Mouse (Mus musculus) kidney, postnatal 10 days (tissue): ENCODE measurements around the gene Uhrf1bp1.
"Not testable (repeated sequence)": the region's sequence is repeated elsewhere in the genome, so short reads cannot be mapped to it uniquely, and the experiment has no call there.

ENCODE experiments used
- DNase-seq: peaks from one replicate; pipeline ENCODE4 v3.0.0; 2021; ENCODE audit warnings: mixed read lengths

Uhrf1bp1 gene

GRCm38 (mm10) chr17:27856265-27856797 lies at the start of gene Uhrf1bp1:
Gene Uhrf1bp1, plus strand, starts transcription at chr17:27856441.
- peak; percentile 95 for DNase-seq

- no peak for DNase-seq
These were observed 48.6 kb upstream of the Uhrf1bp1 start for GRCm38 (mm10) chr17:27807542-27808078.

GRCm38 (mm10) chr17:27810569-27811331 lies 45.5 kb upstream of the Uhrf1bp1 start:
- DNase-seq = no peak

- DNase-seq = no peak
These were observed 44.3 kb upstream of the Uhrf1bp1 start for GRCm38 (mm10) chr17:27811980-27812379.

GRCm38 (mm10) chr17:27814606-27815005 lies 41.6 kb upstream of the Uhrf1bp1 start:
- no peak for DNase-seq

GRCm38 (mm10) chr17:27819011-27819410 lies 37.2 kb upstream of the Uhrf1bp1 start:
- DNase-seq = no peak

- peak; percentile 45 for DNase-seq
These were observed 36.7 kb upstream of the Uhrf1bp1 start for GRCm38 (mm10) chr17:27819521-27819970.

GRCm38 (mm10) chr17:27819971-27820567 lies 36.2 kb upstream of the Uhrf1bp1 start:
- peak; percentile 72 for DNase-seq

GRCm38 (mm10) chr17:27820568-27821406 lies 35.5 kb upstream of the Uhrf1bp1 start, which contains the start of gene D17Wsu92e:
Gene D17Wsu92e, minus strand, starts transcription at chr17:27820648.
- DNase-seq = peak; percentile 99

GRCm38 (mm10) chr17:27821407-27822338 lies 34.6 kb upstream of the Uhrf1bp1 start:
- DNase-seq = peak; percentile 79

GRCm38 (mm10) chr17:27823142-27823905 lies 32.9 kb upstream of the Uhrf1bp1 start:
- DNase-seq = no peak

- DNase-seq = no peak
These were observed 31.3 kb upstream of the Uhrf1bp1 start for GRCm38 (mm10) chr17:27824941-27825340.

- DNase-seq = no peak
These were observed 30.7 kb upstream of the Uhrf1bp1 start for GRCm38 (mm10) chr17:27825539-27825938.

- DNase-seq = peak; percentile 90
These were observed 30.0 kb upstream of the Uhrf1bp1 start for GRCm38 (mm10) chr17:27825984-27826905.

- peak; percentile 70 for DNase-seq
These were observed 29.3 kb upstream of the Uhrf1bp1 start for GRCm38 (mm10) chr17:27826908-27827383.

GRCm38 (mm10) chr17:27827511-27827910 lies 28.7 kb upstream of the Uhrf1bp1 start:
- DNase-seq = no peak

GRCm38 (mm10) chr17:27830411-27830810 lies 25.8 kb upstream of the Uhrf1bp1 start:
- DNase-seq = peak; percentile 35

GRCm38 (mm10) chr17:27837850-27838249 lies 18.4 kb upstream of the Uhrf1bp1 start, which contains the start of gene Snrpc:
Gene Snrpc, plus strand, starts transcription at chr17:27838150.
- not testable (repeated sequence) for DNase-seq
